Mouse (Mus musculus): ENCODE data around the gene Aldh1l2. TPM values are rescaled to one million over a fixed set of nuclear protein-coding genes. Genes with fewer than 3 reads are reported as not detected.

Gene Aldh1l2
- polyA plus RNA-seq, 1 experiment from 2014 or later, result 8.6 TPM

DNA sequence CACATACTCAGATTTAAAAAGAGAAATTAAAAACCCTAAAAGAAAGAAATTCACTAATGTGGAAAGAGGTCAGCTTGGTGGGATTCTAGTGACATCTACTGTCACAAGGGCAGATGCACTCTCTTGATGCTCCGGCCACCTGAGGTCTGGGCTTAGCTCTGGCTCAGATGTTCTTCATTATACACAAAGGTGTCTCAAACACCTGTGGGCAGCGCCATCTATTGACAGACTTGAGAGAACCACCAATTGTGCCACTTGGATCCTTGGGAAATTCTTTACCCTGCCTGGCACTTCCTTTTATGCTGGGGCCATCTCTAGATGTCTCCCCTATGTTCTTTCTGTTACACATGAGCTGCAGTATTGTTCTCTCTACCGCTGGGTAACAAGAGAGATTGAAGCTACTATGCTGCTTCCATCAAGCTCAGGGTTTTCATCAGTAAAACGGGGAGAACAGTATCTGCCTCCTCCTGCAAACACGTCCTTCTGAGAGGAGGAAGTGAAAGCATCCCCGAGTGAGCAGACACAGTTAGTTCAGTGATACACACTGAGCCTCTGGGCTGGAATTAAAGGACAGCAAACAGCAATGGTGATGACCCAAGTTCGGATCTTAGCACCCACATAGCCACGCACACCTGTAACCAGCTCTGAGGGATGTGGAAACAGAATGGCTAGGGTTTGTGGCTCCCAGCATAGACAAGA, 24.8 kb downstream of the Aldh1l2 start:
- no peak for ATAC-seq (ENCODE audit: insufficient read depth, low FRiP score, low TSS enrichment)
- H3K4me2 ChIP-seq (ENCODE audit: low read depth), result no peak overlapping the region
- no peaks in the 10 kb centered on the region for H3K36me3 ChIP-seq (ENCODE audit: control insufficient read depth, insufficient read depth, low read length)
- no peaks in the 10 kb centered on the region for H3K27me3 ChIP-seq (ENCODE audit: control insufficient read depth, insufficient read depth, low read length)
- H3K4me3 ChIP-seq (ENCODE audit: low read depth, low read length), result no peak overlapping the region
- H3K9ac ChIP-seq (ENCODE audit: low read length), result no peak overlapping the region
- 67% methylated on average over 8 of the region's 8 CpGs for WGBS
- H3K27ac ChIP-seq (ENCODE audit: low read depth, low read length), result no peak overlapping the region
- H3K4me1 ChIP-seq (ENCODE audit: control insufficient read depth, insufficient read depth, low read length), result no peaks in the 10 kb centered on the region
- no peaks in the 10 kb centered on the region for H3K9me3 ChIP-seq (ENCODE audit: control insufficient read depth, low read length)
- DNase-seq (ENCODE audit: low spot score), result no peak

DNA sequence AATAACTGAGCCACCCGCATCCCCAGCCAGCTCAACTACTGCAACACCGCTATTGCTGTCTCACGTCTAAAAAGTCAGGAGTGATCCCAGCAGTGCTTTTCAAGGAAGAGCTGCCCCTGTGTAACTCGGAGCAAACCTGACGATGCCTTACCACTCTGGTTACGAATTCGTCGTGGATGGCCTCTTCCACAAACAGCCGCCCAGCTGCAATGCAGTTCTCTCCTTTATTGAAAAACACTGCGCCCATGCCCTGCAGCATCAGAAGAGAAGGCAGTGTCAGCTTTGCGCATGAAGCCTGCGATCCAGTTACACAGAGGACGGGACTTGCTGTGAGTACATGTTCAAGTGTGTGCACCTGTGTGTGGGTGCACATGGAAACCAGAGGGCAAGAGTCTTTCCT, 36.6 kb downstream of the Aldh1l2 start:
- ATAC-seq (ENCODE audit: insufficient read depth, low FRiP score, low TSS enrichment) (no peak), DNase-seq (ENCODE audit: low spot score) (no peak)
- no peaks in the 10 kb centered on the region for H3K9me3 ChIP-seq (ENCODE audit: control insufficient read depth, low read length)
- H3K4me2 ChIP-seq (ENCODE audit: low read depth), result no peak overlapping the region
- H3K36me3 ChIP-seq (ENCODE audit: control insufficient read depth, insufficient read depth, low read length), result no peaks in the 10 kb centered on the region
- H3K4me1 ChIP-seq (ENCODE audit: control insufficient read depth, insufficient read depth, low read length), result no peaks in the 10 kb centered on the region
- no peaks in the 10 kb centered on the region for H3K27me3 ChIP-seq (ENCODE audit: control insufficient read depth, insufficient read depth, low read length)
- H3K4me3 ChIP-seq (ENCODE audit: low read depth, low read length), result no peak overlapping the region
- WGBS, result 85% methylated on average over 13 of the region's 13 CpGs
- no peak overlapping the region for H3K9ac ChIP-seq (ENCODE audit: low read length)
- H3K27ac ChIP-seq (ENCODE audit: low read depth, low read length), result no peak overlapping the region

DNA sequence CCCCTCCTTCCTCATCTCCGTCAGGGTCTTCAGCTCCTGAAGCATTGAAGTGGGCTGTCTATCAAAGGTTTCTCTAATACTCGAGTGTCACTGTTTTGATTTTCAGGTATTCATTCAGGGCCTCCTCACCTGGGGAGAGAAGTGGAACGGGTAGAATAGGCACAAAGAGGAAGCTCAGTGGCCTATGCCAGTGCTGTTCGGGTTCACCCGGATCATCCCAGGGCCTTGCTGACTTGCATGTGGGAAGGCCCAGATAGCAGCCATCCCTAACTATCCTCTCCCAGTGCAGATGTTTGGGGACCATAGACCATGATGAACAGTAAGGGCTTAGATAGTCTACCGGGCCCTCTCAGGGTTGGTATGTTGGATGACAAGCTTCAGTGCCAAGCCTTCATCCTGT, 43.4 kb downstream of the Aldh1l2 start:
- no peak overlapping the region for H3K27ac ChIP-seq (ENCODE audit: low read depth, low read length)
- no peak overlapping the region for H3K4me3 ChIP-seq (ENCODE audit: low read depth, low read length)
- no peak for DNase-seq (ENCODE audit: low spot score)
- 89% methylated on average over 6 of the region's 6 CpGs for WGBS
- H3K36me3 ChIP-seq (ENCODE audit: control insufficient read depth, insufficient read depth, low read length), result no peaks in the 10 kb centered on the region
- no peak for ATAC-seq (ENCODE audit: insufficient read depth, low FRiP score, low TSS enrichment)
- no peak overlapping the region for H3K4me2 ChIP-seq (ENCODE audit: low read depth)
- H3K4me1 ChIP-seq (ENCODE audit: control insufficient read depth, insufficient read depth, low read length), result no peaks in the 10 kb centered on the region
- no peaks in the 10 kb centered on the region for H3K9me3 ChIP-seq (ENCODE audit: control insufficient read depth, low read length)
- H3K9ac ChIP-seq (ENCODE audit: low read length), result no peak overlapping the region
- no peaks in the 10 kb centered on the region for H3K27me3 ChIP-seq (ENCODE audit: control insufficient read depth, insufficient read depth, low read length)

DNA sequence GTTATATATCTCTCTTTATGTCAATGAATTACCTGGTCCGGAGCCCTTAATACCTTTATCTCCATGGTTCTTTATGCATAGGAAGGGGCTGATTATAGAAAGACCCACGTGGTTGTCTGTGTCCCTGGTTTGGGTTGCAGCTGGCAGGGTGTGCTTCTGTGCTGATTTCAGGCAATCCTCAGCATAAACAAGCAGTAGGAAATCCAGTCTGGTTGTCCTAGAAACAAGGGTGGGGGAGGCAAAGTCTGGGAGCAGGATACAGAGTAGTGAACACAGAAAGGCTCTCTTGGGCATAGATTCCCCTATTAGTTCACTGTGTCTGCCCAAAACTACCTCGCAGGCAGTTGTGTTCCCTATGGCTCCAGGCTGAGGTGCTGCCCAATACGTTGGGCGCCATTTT, 56.7 kb downstream of the Aldh1l2 start:
- no peaks in the 10 kb centered on the region for H3K4me1 ChIP-seq (ENCODE audit: control insufficient read depth, insufficient read depth, low read length)
- H3K27ac ChIP-seq (ENCODE audit: low read depth, low read length), result no peak overlapping the region
- no peak overlapping the region for H3K4me3 ChIP-seq (ENCODE audit: low read depth, low read length)
- no peak overlapping the region for H3K4me2 ChIP-seq (ENCODE audit: low read depth)
- ATAC-seq (ENCODE audit: insufficient read depth, low FRiP score, low TSS enrichment) (no peak), DNase-seq (ENCODE audit: low spot score) (no peak)
- H3K27me3 ChIP-seq (ENCODE audit: control insufficient read depth, insufficient read depth, low read length), result no peaks in the 10 kb centered on the region
- H3K36me3 ChIP-seq (ENCODE audit: control insufficient read depth, insufficient read depth, low read length), result no peaks in the 10 kb centered on the region
- 83% methylated on average over 5 of the region's 5 CpGs for WGBS
- H3K9ac ChIP-seq (ENCODE audit: low read length), result no peak overlapping the region
- H3K9me3 ChIP-seq (ENCODE audit: control insufficient read depth, low read length), result no peaks in the 10 kb centered on the region

DNA sequence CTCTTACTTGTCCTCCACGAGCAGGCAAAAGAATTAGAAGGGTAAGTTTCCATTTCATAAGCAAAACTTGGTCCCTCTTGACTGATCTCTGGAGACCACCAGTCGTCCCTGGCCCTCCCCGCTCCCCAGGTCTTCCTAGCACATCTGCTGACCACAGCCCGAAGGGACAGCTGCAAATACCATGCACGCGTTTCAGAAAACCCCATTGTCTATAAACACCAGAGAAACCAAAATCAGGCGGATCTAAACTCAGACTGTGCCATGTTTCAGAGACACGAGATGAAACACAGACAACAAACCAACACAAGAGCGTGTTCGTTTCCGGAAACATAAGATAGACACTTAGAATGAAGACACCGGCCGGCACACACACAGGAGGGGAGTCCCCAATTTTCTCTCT, 58.7 kb downstream of the Aldh1l2 start:
- H3K27ac ChIP-seq (ENCODE audit: low read depth, low read length), result no peak overlapping the region
- no peaks in the 10 kb centered on the region for H3K36me3 ChIP-seq (ENCODE audit: control insufficient read depth, insufficient read depth, low read length)
- no peaks in the 10 kb centered on the region for H3K9me3 ChIP-seq (ENCODE audit: control insufficient read depth, low read length)
- ATAC-seq (ENCODE audit: insufficient read depth, low FRiP score, low TSS enrichment), result no peak
- DNase-seq (ENCODE audit: low spot score), result no peak
- H3K4me1 ChIP-seq (ENCODE audit: control insufficient read depth, insufficient read depth, low read length), result no peaks in the 10 kb centered on the region
- H3K4me3 ChIP-seq (ENCODE audit: low read depth, low read length), result no peak overlapping the region
- H3K4me2 ChIP-seq (ENCODE audit: low read depth), result no peak overlapping the region
- H3K27me3 ChIP-seq (ENCODE audit: control insufficient read depth, insufficient read depth, low read length), result no peaks in the 10 kb centered on the region
- 95% methylated on average over 13 of the region's 13 CpGs for WGBS
- no peak overlapping the region for H3K9ac ChIP-seq (ENCODE audit: low read length)

DNA sequence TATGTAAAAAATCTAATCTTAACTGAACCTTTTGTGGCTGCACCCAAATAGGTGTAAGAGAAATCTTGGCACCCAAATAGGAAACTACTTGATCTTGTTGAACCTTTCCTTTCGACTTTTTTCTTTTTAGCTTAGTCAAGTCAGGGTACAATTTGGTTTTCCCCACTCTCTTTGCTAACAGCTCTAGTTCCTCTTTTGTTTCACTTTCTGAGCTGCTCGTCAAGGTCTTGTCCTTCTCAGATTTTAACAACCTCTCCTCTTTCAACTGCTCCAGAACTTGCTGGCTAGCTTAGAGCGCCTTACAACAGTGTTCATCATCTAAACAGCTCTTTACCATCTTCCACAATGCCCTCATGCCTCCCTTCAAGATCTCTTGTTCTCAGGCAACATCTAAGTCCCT, 76.4 kb downstream of the Aldh1l2 start:
- WGBS, result 92% methylated on average over 3 of the region's 3 CpGs
- no peaks in the 10 kb centered on the region for H3K36me3 ChIP-seq (ENCODE audit: control insufficient read depth, insufficient read depth, low read length)
- ATAC-seq (ENCODE audit: insufficient read depth, low FRiP score, low TSS enrichment) (no peak), DNase-seq (ENCODE audit: low spot score) (no peak)
- H3K4me3 ChIP-seq (ENCODE audit: low read depth, low read length), result no peak overlapping the region
- H3K9ac ChIP-seq (ENCODE audit: low read length), result no peak overlapping the region
- H3K27ac ChIP-seq (ENCODE audit: low read depth, low read length), result no peak overlapping the region
- H3K4me2 ChIP-seq (ENCODE audit: low read depth), result no peak overlapping the region
- no peaks in the 10 kb centered on the region for H3K27me3 ChIP-seq (ENCODE audit: control insufficient read depth, insufficient read depth, low read length)
- H3K9me3 ChIP-seq (ENCODE audit: control insufficient read depth, low read length), result peaks cover 6% of the 10 kb centered on the region; the same call in 1 of the 2 replicates
- H3K4me1 ChIP-seq (ENCODE audit: control insufficient read depth, insufficient read depth, low read length), result no peaks in the 10 kb centered on the region

DNA sequence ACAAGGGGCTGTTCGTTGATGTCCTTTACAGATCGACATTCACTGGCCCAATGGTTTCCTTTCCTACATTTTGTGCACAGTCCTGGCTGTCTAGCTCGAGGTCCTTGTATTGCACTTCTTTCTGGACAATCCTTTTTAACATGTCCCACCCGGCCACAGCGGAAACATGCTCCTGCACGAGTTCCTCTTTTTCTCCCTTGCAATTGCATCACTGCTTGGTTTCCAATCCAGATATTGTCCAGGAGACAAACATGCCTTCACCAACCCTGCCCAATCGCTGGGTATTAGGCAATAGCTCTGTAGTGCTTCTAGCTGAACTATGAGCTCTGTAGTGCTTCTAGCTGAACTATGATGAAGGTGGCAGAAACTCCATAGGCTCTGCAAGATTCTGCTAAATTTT, 85.4 kb downstream of the Aldh1l2 start:
- Histone ChIP-seq H3K36me3 (ENCODE audit: control insufficient read depth, insufficient read depth, low read length) (no peaks in the 10 kb centered on the region), H3K4me1 (ENCODE audit: control insufficient read depth, insufficient read depth, low read length) (no peaks in the 10 kb centered on the region), H3K4me3 (ENCODE audit: low read depth, low read length) (no peak overlapping the region), H3K27me3 (ENCODE audit: control insufficient read depth, insufficient read depth, low read length) (no peaks in the 10 kb centered on the region), H3K9ac (ENCODE audit: low read length) (no peak overlapping the region), H3K9me3 (ENCODE audit: control insufficient read depth, low read length) (no peaks in the 10 kb centered on the region; the same call in 1 of the 2 replicates), H3K27ac (ENCODE audit: low read depth, low read length) (no peak overlapping the region), H3K4me2 (ENCODE audit: low read depth) (no peak overlapping the region)
- DNase-seq (ENCODE audit: low spot score), result no peak
- no peak for ATAC-seq (ENCODE audit: insufficient read depth, low FRiP score, low TSS enrichment)
- 88% methylated on average over 7 of the region's 7 CpGs for whole genome bisulfite sequencing

Other genes with a start within 250 kb of the Aldh1l2 start
- gene Slc41a2, start 196.3 kb downstream of the Aldh1l2 start, polyA plus RNA-seq (2014; fragmentation: Nextera tagmentation; extraction: Ambion mirVana), result 0.97 and 1.2 TPM in 2 replicates
- gene D10Wsu102e, start 173.9 kb downstream of the Aldh1l2 start, polyA plus RNA-seq (2014; fragmentation: Nextera tagmentation; extraction: Ambion mirVana), result 0.97 and 1.0 TPM in 2 replicates
- 40.1 and 41.1 TPM in 2 replicates for gene Washc4, start 9.6 kb upstream of the Aldh1l2 start, polyA plus RNA-seq (2014; fragmentation: Nextera tagmentation; extraction: Ambion mirVana)
- 31.0 and 37.8 TPM in 2 replicates for gene Appl2, start 114.6 kb upstream of the Aldh1l2 start, polyA plus RNA-seq (2014; fragmentation: Nextera tagmentation; extraction: Ambion mirVana)
- 32.6 and 39.4 TPM in 2 replicates for gene 1500009L16Rik, start 188.7 kb upstream of the Aldh1l2 start, polyA plus RNA-seq (2014; fragmentation: Nextera tagmentation; extraction: Ambion mirVana)